Mouse (Mus musculus) liver, postnatal 0 days (tissue): ENCODE data around the gene Gm17268. TPM values are rescaled to one million over a fixed set of nuclear protein-coding genes. Genes with fewer than 3 reads are reported as not detected.

Source experiments
- ATAC-seq: fragments of 200-750 bp; cut with Nextera tagmentation; 2 replicates; pipeline ENCODE4 v1.8.0; 2017; ENCODE audit warnings: mild to moderate bottlenecking, moderate library complexity
- DNase-seq: peaks from one replicate; pipeline ENCODE4 v3.0.0-alpha.2; 2016
- H3K27ac ChIP-seq: fragments of 300-500 bp; sonication (generic); 2 replicates; pipeline ENCODE4 v1.5.1; 2014; ENCODE audit warnings: antibody characterized with exemption, moderate library complexity, mild to moderate bottlenecking, low read depth
- H3K27me3 ChIP-seq: fragments of 300-500 bp; sonication (generic); 2 replicates; pipeline ENCODE4 v1.6.1; 2014; ENCODE audit warnings: low read length, control low read depth, mixed read lengths; ENCODE audit not compliant: insufficient read depth
- H3K36me3 ChIP-seq: fragments of 300-500 bp; sonication (generic); replicated peaks from 2 replicates; pipeline ENCODE4 v1.6.1; 2014; ENCODE audit warnings: mild to moderate bottlenecking, control low read depth, low read length, moderate library complexity, mixed read lengths; ENCODE audit not compliant: insufficient read depth
- H3K4me1 ChIP-seq: fragments of 300-500 bp; sonication (generic); 2 replicates; pipeline ENCODE4 v1.6.1; 2014; ENCODE audit warnings: antibody characterized with exemption, mild to moderate bottlenecking, control low read depth; ENCODE audit not compliant: insufficient read depth
- H3K4me2 ChIP-seq: fragments of 300-500 bp; sonication (generic); 2 replicates; pipeline ENCODE4 v1.6.1; 2014; ENCODE audit warnings: low read depth, mild to moderate bottlenecking, low read length, moderate library complexity, mixed read lengths
- H3K4me3 ChIP-seq: fragments of 300-500 bp; sonication (generic); 2 replicates; pipeline ENCODE4 v1.5.1; 2014; ENCODE audit warnings: low read depth, low read length
- H3K9ac ChIP-seq: fragments of 300-500 bp; sonication (generic); replicated peaks from 2 replicates; pipeline ENCODE4 v1.6.1; 2014; ENCODE audit warnings: mild to moderate bottlenecking, moderate library complexity
- H3K9me3 ChIP-seq: fragments of 300-500 bp; sonication (generic); 2 replicates; pipeline ENCODE4 v1.6.1; 2016; ENCODE audit warnings: mild to moderate bottlenecking, control low read depth, low read length, mixed read lengths
- CTCF ChIP-seq: sonication (generic); IDR thresholded peaks from 2 replicates; pipeline ENCODE4 v1.5.1; 2016; ENCODE audit warnings: antibody characterized with exemption, low read depth
- EP300 ChIP-seq: IDR thresholded peaks from 2 replicates; pipeline ENCODE4 v1.6.1; 2016; ENCODE audit warnings: antibody characterized with exemption, low read depth, mild to moderate bottlenecking
- WGBS: fragments of 180-500 bp; shearing (Covaris S2); extraction: QIAGEN DNeasy Blood & Tissue Kit; methylation state at CpG from one replicate; pipeline ENCODE4 v1.1.7; 2014; ENCODE audit not compliant: insufficient replicate concordance; 5-methylcytosine and 5-hydroxymethylcytosine counted together
- polyA plus RNA-seq: library from polyadenylated mRNA; unstranded; fragments of >200 nt; fragmentation: Nextera tagmentation; extraction: Ambion mirVana; gene quantifications from 2 replicates; pipeline ENCODE4 v1.2.1, GENCODE M21; 2015

Gm17268 gene
- polyA plus RNA-seq, 1 experiment from 2014 or later = not detected

DNA sequence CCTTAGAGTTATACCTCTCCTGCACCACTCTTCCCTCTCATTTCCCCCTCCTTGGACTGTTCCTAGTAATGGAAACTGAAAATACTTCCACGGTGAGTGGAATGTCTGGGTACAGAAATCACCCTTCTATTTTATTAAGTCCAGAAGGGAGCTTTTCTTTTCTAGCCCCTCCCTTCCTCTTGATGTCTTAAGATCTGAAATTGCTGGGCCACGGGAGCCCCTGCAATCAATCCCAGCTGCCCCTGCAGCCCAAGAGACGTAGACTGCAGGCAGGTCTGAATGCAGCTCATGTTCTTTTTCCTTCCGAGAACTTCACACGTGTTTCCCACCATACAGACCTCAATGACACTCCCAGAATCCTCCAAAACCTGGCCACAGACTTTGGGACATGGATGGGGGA lies 37.8 kb downstream of the Gm17268 start:
- Histone ChIP-seq H3K36me3 (no peaks in the 10 kb centered on the region), H3K9me3 (no peaks in the 10 kb centered on the region), H3K4me1 (no peaks in the 10 kb centered on the region), H3K27ac (no peak overlapping the region), H3K27me3 (no peaks in the 10 kb centered on the region), H3K9ac (no peak overlapping the region), H3K4me3 (no peak overlapping the region), H3K4me2 (no peak overlapping the region)
- WGBS = 61% methylated on average over 5 of the region's 5 CpGs
- ATAC-seq = no peak
- no peak for DNase-seq
- no peak for TF ChIP-seq CTCF
- no peak for TF ChIP-seq EP300

DNA sequence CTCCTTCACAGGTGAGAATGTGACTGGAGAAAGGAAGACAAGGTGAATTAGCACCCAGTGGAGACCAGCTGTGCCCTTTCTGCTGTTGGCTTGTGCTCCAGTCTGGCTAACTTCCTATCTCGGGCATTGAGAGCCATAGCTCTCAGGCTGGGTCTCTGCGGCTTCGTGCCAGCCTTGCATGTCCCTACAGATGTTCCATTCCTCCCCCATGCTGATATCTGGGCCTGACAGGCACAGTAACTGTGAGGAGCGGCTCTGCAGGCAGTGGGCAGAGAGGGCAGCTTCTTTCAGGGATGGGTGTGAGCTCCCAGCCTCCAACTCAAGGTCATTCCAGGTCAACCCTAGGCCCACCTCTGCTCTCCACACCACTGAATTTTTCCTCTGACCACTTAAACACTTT lies 38.9 kb downstream of the Gm17268 start:
- no peak for ATAC-seq
- no peak overlapping the region for H3K4me2 ChIP-seq
- no peak overlapping the region for H3K9ac ChIP-seq
- no peaks in the 10 kb centered on the region for H3K27me3 ChIP-seq
- H3K4me3 ChIP-seq = no peak overlapping the region
- no peaks in the 10 kb centered on the region for H3K9me3 ChIP-seq
- H3K4me1 ChIP-seq = no peaks in the 10 kb centered on the region
- WGBS = 58% methylated on average over 4 of the region's 4 CpGs
- TF ChIP-seq CTCF (no peak), EP300 (no peak)
- H3K36me3 ChIP-seq = no peaks in the 10 kb centered on the region
- no peak overlapping the region for H3K27ac ChIP-seq
- no peak for DNase-seq

DNA sequence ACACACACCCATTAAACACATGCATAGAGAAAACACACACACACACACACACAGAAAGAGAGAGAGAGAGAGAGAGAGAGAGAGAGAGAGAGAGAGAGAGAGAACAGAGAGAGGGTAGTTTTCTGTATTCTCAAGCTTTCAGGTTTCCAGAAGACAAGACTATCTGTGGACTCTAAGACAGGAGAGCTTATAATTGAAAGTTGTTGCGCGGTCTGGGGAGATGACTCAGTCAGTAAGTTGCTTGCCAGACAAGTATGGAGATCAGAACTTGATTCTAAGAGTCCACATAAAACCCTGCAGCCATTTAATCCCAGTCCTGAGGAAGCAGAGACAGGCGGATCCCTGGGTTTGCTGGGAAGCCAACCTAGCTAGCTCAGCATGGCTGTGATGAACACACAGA lies 39.7 kb downstream of the Gm17268 start:
- Histone ChIP-seq H3K4me2 (no peak overlapping the region), H3K4me3 (no peak overlapping the region), H3K36me3 (no peaks in the 10 kb centered on the region), H3K9me3 (no peaks in the 10 kb centered on the region), H3K9ac (no peak overlapping the region), H3K4me1 (no peaks in the 10 kb centered on the region), H3K27me3 (no peaks in the 10 kb centered on the region), H3K27ac (no peak overlapping the region)
- ATAC-seq (no peak), DNase-seq (no peak)
- no peak for TF ChIP-seq CTCF
- no peak for TF ChIP-seq EP300
- WGBS = 77% methylated on average over 3 of the region's 3 CpGs

DNA sequence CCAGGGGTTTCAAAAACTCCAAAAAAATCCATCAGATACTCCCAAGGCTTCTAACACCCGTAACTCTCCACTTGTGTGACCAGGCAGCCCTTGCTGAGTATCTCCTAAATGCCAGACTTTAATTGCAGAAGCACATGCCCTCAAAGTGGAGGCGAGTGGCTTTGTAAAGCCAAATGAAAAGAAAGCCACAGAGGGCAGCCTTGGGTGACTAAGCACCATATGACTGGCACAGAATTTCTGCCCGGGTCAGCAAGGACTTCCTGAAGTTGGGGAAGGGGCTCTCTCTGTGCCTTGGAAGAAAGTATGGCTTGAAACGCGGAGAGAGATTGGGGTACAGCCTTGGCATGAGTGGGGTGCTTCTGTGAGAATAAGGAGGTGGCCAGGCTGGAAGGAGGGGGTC lies 41.3 kb downstream of the Gm17268 start:
- no peaks in the 10 kb centered on the region for H3K36me3 ChIP-seq
- 72% methylated on average over 5 of the region's 5 CpGs for WGBS
- H3K27ac ChIP-seq = no peak overlapping the region
- DNase-seq = no peak
- no peak overlapping the region for H3K9ac ChIP-seq
- no peaks in the 10 kb centered on the region for H3K27me3 ChIP-seq
- H3K9me3 ChIP-seq = no peaks in the 10 kb centered on the region
- no peaks in the 10 kb centered on the region for H3K4me1 ChIP-seq
- H3K4me2 ChIP-seq = no peak overlapping the region
- TF ChIP-seq CTCF (no peak), EP300 (no peak)
- no peak for ATAC-seq
- H3K4me3 ChIP-seq = no peak overlapping the region

DNA sequence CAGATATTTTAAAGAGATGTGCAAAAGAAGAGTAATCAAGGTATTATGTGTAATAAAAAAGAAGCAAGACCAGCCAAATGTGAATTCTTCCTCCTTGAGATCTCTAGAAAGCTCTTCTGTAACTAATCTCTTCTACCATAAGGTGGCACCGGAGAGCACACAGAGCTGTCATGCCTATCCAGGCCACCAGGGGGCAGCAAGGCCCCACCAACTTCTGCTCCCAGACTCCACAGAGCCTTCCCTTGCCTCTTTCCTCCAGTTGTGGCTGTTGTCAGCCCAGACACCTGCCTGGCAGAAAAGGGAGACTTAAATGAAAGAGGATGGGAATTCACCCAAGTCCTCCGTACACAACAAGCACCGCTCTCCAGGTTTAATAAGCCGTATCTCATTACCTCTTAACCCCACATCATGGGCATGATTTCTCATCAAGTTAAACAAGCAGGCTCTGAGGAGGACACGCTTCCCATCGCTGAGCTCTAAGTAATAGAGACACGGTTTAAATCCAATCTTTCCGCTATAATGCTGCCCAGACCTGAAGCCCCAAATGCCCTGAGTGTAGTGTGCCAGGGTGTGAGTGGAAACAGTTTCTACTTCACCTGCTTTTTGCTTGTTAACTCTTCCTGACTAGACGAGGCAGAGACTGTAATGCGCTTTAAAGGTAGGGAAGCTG lies 42.1 kb downstream of the Gm17268 start:
- no peaks in the 10 kb centered on the region for H3K27me3 ChIP-seq
- no peaks in the 10 kb centered on the region for H3K9me3 ChIP-seq
- DNase-seq (peak; percentile 77), ATAC-seq (no peak)
- no peak overlapping the region for H3K4me2 ChIP-seq
- TF ChIP-seq EP300 = no peak
- TF ChIP-seq CTCF = peak; percentile 99
- WGBS = 66% methylated on average over 10 of the region's 10 CpGs
- no peak overlapping the region for H3K9ac ChIP-seq
- H3K36me3 ChIP-seq = no peaks in the 10 kb centered on the region
- H3K4me1 ChIP-seq = no peaks in the 10 kb centered on the region
- H3K4me3 ChIP-seq = no peak overlapping the region
- H3K27ac ChIP-seq = no peak overlapping the region

DNA sequence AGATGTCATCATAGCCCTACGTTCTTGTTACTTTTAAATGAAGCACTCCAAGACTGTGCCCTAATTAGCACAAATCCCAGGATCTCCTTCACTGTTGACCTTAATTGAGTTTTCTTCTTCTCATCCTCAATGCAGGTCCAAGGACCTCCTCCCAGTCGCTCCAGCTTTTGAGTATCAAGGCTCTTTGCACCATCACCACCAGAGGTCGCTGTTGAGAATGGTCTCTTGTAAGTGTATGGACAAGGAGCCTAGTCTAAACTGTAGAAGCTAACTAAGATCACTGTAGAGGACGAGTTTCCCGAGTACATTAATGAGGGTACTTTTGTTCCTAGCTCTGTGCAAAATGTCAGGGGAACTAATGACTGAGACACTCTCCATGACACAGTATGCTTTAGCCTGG lies 55.2 kb downstream of the Gm17268 start:
- 29% methylated on average over 5 of the region's 5 CpGs for WGBS
- no peak for TF ChIP-seq EP300
- TF ChIP-seq CTCF = peak; percentile 76

More for the DNA sequence above, 55.2 kb downstream of the Gm17268 start:
- ATAC-seq (no peak), DNase-seq (peak; percentile 56)
- no peaks in the 10 kb centered on the region for H3K9me3 ChIP-seq
- H3K27ac ChIP-seq = no peak overlapping the region
- no peaks in the 10 kb centered on the region for H3K4me1 ChIP-seq
- no peaks in the 10 kb centered on the region for H3K36me3 ChIP-seq
- H3K4me3 ChIP-seq = no peak overlapping the region
- H3K27me3 ChIP-seq = no peaks in the 10 kb centered on the region
- H3K4me2 ChIP-seq = no peak overlapping the region
- no peak overlapping the region for H3K9ac ChIP-seq
